ENCODE assay signal across 18 mouse cellular contexts in the genomic region with DNA sequence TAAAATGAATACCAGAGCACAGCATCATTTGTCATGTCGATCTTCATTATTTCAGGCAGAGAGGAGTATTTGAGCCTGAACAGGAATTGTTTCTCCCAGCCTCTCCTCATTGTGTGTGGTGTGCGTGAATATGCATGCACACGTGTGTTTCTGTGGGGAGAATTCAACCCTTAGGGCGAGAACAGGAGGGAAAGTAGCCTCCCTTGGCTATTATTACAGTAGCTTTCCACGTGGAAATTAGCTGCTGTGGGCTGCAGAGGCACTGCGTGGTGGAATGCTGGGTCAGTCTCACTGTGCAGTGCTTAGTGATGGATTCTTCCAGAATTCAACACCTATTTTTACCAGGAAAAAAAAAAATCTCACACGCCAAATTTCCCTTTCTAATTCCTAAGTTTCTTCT.
DNase-seq lines count a peak whose midpoint lies in the region; ATAC-seq and TF ChIP-seq lines count a peak whose summit lies in the region.
"Had no signal": no experiment of that assay in that cellular context is flagged by ENCODE, and none has a peak within 500 bp of the region (broad histone marks: within the 10 kb centered on the region; RNA-seq: fewer than 3 reads in every experiment).

No protein-coding gene starts in this region.

- DNase-seq in hindbrain, embryonic 11.5 days (ENCODE audit: low spot score) = no peak
- DNase-seq in hindbrain, postnatal 0 days (ENCODE audit: low spot score) = peak; percentile 23
- DNase-seq in ovary, postnatal 36 days (ENCODE audit: low spot score) = no peak
- no peak for DNase-seq in lung, postnatal 10 days
- DNase-seq: cerebellum, adult 8-10 months; gastrocnemius, postnatal 14 days; heart, adult 18-20 months; kidney, adult 8-10 months; kidney, postnatal 14 days; lung, adult 18-20 months; spleen, adult 18-20 months; thymus, postnatal 4 days had no signal

- H3K9me3 ChIP-seq in hindbrain, embryonic 15.5 days = no peaks in the 10 kb centered on the region
- H3K9me3 ChIP-seq in hindbrain, embryonic 11.5 days (ENCODE audit: control insufficient read depth, low read length) = no peaks in the 10 kb centered on the region
- no peaks in the 10 kb centered on the region for H3K9me3 ChIP-seq in forebrain, embryonic 15.5 days
- no peaks in the 10 kb centered on the region for H3K9me3 ChIP-seq in hindbrain, postnatal 0 days (ENCODE audit: low read length)
- no peaks in the 10 kb centered on the region for H3K9me3 ChIP-seq in neural tube, embryonic 14.5 days (ENCODE audit: control insufficient read depth, low read length)
- H3K9me3 ChIP-seq: embryonic facial prominence, embryonic 12.5 days; heart, embryonic 13.5 days had no signal

- peak overlapping the region; percentile 77 for H3K27ac ChIP-seq in hindbrain, embryonic 15.5 days (replicated peaks)
- no peak overlapping the region for H3K27ac ChIP-seq in hindbrain, embryonic 11.5 days (ENCODE audit: low read depth, low read length)
- H3K27ac ChIP-seq in forebrain, embryonic 15.5 days (replicated peaks) = peak overlapping the region; percentile 83
- H3K27ac ChIP-seq in hindbrain, postnatal 0 days = peak overlapping the region; percentile 21; the same call in 1 of the 2 replicates
- peak overlapping the region; percentile 65 for H3K27ac ChIP-seq in neural tube, embryonic 14.5 days (ENCODE audit: low read depth, low read length)
- H3K27ac ChIP-seq: embryonic facial prominence, embryonic 12.5 days; heart, embryonic 13.5 days had no signal

- no peak overlapping the region for H3K4me3 ChIP-seq in hindbrain, embryonic 15.5 days
- no peak overlapping the region for H3K4me3 ChIP-seq in hindbrain, embryonic 11.5 days (ENCODE audit: low read depth, low read length)
- no peak overlapping the region for H3K4me3 ChIP-seq in forebrain, embryonic 15.5 days
- H3K4me3 ChIP-seq in hindbrain, postnatal 0 days (ENCODE audit: low read length) = no peak overlapping the region
- H3K4me3 ChIP-seq in neural tube, embryonic 14.5 days (ENCODE audit: low read depth, low read length) = no peak overlapping the region
- H3K4me3 ChIP-seq: embryonic facial prominence, embryonic 12.5 days; heart, embryonic 13.5 days had no signal

- WGBS in hindbrain, embryonic 15.5 days = 34% methylated on average over 7 of the region's 7 CpGs
- 62% methylated on average over 7 of the region's 7 CpGs for WGBS in hindbrain, embryonic 11.5 days
- WGBS in forebrain, embryonic 15.5 days = 30% methylated on average over 7 of the region's 7 CpGs
- 36% methylated on average over 7 of the region's 7 CpGs for WGBS in hindbrain, postnatal 0 days
- WGBS in neural tube, embryonic 14.5 days = 32% methylated on average over 7 of the region's 7 CpGs

- peak overlapping the region; percentile 31; the same call in 1 of the 2 replicates for H3K4me2 ChIP-seq in hindbrain, embryonic 15.5 days
- H3K4me2 ChIP-seq in hindbrain, embryonic 11.5 days (replicated peaks; ENCODE audit: low read depth, low read length) = no peak overlapping the region
- H3K4me2 ChIP-seq in forebrain, embryonic 15.5 days (replicated peaks) = no peak overlapping the region; the same call in 1 of the 2 replicates
- no peak overlapping the region for H3K4me2 ChIP-seq in hindbrain, postnatal 0 days (ENCODE audit: low read depth, low read length)
- no peak overlapping the region for H3K4me2 ChIP-seq in neural tube, embryonic 14.5 days (ENCODE audit: low read depth, low read length)
- H3K4me2 ChIP-seq: embryonic facial prominence, embryonic 12.5 days; heart, embryonic 13.5 days; liver, embryonic 11.5 days had no signal

- H3K9ac ChIP-seq in hindbrain, embryonic 15.5 days = no peak overlapping the region
- H3K9ac ChIP-seq in hindbrain, embryonic 11.5 days (ENCODE audit: low read depth, low read length) = no peak overlapping the region
- H3K9ac ChIP-seq in forebrain, embryonic 15.5 days (replicated peaks) = no peak overlapping the region
- H3K9ac ChIP-seq in hindbrain, postnatal 0 days (replicated peaks; ENCODE audit: low read length) = no peak overlapping the region
- no peak overlapping the region for H3K9ac ChIP-seq in neural tube, embryonic 14.5 days (replicated peaks; ENCODE audit: low read depth, low read length)
- H3K9ac ChIP-seq: embryonic facial prominence, embryonic 12.5 days; heart, embryonic 13.5 days had no signal

- no peaks in the 10 kb centered on the region for H3K27me3 ChIP-seq in hindbrain, embryonic 15.5 days
- no peaks in the 10 kb centered on the region for H3K27me3 ChIP-seq in hindbrain, embryonic 11.5 days (ENCODE audit: control insufficient read depth, insufficient read depth, low read length)
- H3K27me3 ChIP-seq in forebrain, embryonic 15.5 days = no peaks in the 10 kb centered on the region
- H3K27me3 ChIP-seq in hindbrain, postnatal 0 days (ENCODE audit: insufficient read depth, low read length) = no peaks in the 10 kb centered on the region
- H3K27me3 ChIP-seq in neural tube, embryonic 14.5 days (ENCODE audit: control insufficient read depth, insufficient read depth, low read length) = no peaks in the 10 kb centered on the region
- H3K27me3 ChIP-seq: embryonic facial prominence, embryonic 12.5 days; heart, embryonic 13.5 days had no signal

- no peak for ATAC-seq in hindbrain, embryonic 15.5 days (ENCODE audit: low FRiP score, low read depth)
- no peak for ATAC-seq in hindbrain, embryonic 11.5 days (ENCODE audit: low FRiP score)
- no peak for ATAC-seq in forebrain, embryonic 15.5 days (replicated peaks)
- no peak for ATAC-seq in hindbrain, postnatal 0 days
- peak; percentile 28; the same call in 1 of the 2 replicates for ATAC-seq in neural tube, embryonic 14.5 days (ENCODE audit: low read depth)

- H3K36me3 ChIP-seq in hindbrain, embryonic 15.5 days = no peaks in the 10 kb centered on the region
- H3K36me3 ChIP-seq in hindbrain, embryonic 11.5 days (ENCODE audit: control insufficient read depth, insufficient read depth, low read length) = no peaks in the 10 kb centered on the region
- no peaks in the 10 kb centered on the region for H3K36me3 ChIP-seq in forebrain, embryonic 15.5 days
- no peaks in the 10 kb centered on the region for H3K36me3 ChIP-seq in hindbrain, postnatal 0 days (ENCODE audit: insufficient read depth, low read length)
- H3K36me3 ChIP-seq in neural tube, embryonic 14.5 days (ENCODE audit: control insufficient read depth, insufficient read depth, low read length) = no peaks in the 10 kb centered on the region
- H3K36me3 ChIP-seq: embryonic facial prominence, embryonic 12.5 days; heart, embryonic 13.5 days had no signal

- H3K4me1 ChIP-seq in hindbrain, embryonic 15.5 days (replicated peaks) = peaks cover 38% of the 10 kb centered on the region
- H3K4me1 ChIP-seq in hindbrain, embryonic 11.5 days (replicated peaks; ENCODE audit: control insufficient read depth, insufficient read depth, low read length) = no peaks in the 10 kb centered on the region
- H3K4me1 ChIP-seq in forebrain, embryonic 15.5 days = peaks cover 39% of the 10 kb centered on the region
- H3K4me1 ChIP-seq in hindbrain, postnatal 0 days (ENCODE audit: insufficient read depth, low read length) = no peaks in the 10 kb centered on the region
- peaks cover 12% of the 10 kb centered on the region; the same call in 1 of the 2 replicates for H3K4me1 ChIP-seq in neural tube, embryonic 14.5 days (ENCODE audit: control insufficient read depth, insufficient read depth, low read length)
- H3K4me1 ChIP-seq: heart, embryonic 13.5 days had no signal

- no peak for TF ChIP-seq CTCF in hindbrain, postnatal 0 days (IDR thresholded peaks at IDR 0.05; ENCODE audit: low read depth)
